ENCODE assay signal across 31 mouse cellular contexts in the genomic region with DNA sequence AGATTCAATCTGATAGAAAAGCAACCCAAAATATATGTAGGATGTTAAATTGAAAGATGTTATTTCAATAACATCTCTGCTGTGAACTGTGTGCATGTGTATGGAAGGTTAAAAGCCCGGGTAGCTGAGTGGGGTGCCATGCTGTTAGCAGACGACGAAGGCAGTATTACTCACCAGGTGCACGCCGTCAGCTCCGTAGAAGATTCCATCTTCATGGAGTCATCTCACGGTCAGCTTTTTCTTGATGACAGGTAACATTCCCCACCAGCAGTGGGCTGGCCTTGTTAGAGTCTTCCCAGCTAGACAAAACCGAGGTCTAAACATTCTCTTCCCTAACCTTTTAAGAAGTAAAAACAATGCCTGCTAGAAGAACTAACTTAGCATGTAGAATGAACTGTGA.
"Had no signal": no experiment of that assay in that cellular context is flagged by ENCODE, and none has a peak within 500 bp of the region (broad histone marks: within the 10 kb centered on the region; RNA-seq: fewer than 3 reads in every experiment).

No protein-coding gene starts in this region.

- H3K4me1 ChIP-seq: limb, embryonic 10.5 days; limb, embryonic 12.5 days; limb, embryonic 13.5 days; limb, embryonic 15.5 days; liver, embryonic 12.5 days; liver, embryonic 13.5 days; liver, embryonic 15.5 days; lung, embryonic 15.5 days; megakaryocyte, embryonic 14.5 days; midbrain, embryonic 12.5 days; midbrain, embryonic 13.5 days; midbrain, embryonic 15.5 days; neural tube, embryonic 12.5 days had no signal

- H3K4me2 ChIP-seq: limb, embryonic 12.5 days; limb, embryonic 13.5 days; limb, embryonic 15.5 days; liver, embryonic 11.5 days; liver, embryonic 12.5 days; liver, embryonic 13.5 days; liver, embryonic 15.5 days; lung, embryonic 14.5 days; lung, embryonic 15.5 days; midbrain, embryonic 12.5 days; midbrain, embryonic 13.5 days; midbrain, embryonic 15.5 days; neural tube, embryonic 12.5 days had no signal

- H3K27ac ChIP-seq: left cerebral cortex, adult 2 months; limb, embryonic 10.5 days; limb, embryonic 12.5 days; limb, embryonic 13.5 days; limb, embryonic 15.5 days; liver, embryonic 12.5 days; liver, embryonic 13.5 days; liver, embryonic 14.5 days; liver, embryonic 15.5 days; lung, embryonic 15.5 days; macrophage; midbrain, embryonic 12.5 days; midbrain, embryonic 13.5 days; midbrain, embryonic 15.5 days; neural tube, embryonic 12.5 days had no signal

- ATAC-seq: liver, embryonic 12.5 days; liver, postnatal 0 days; lung, postnatal 0 days; midbrain, embryonic 13.5 days; midbrain, embryonic 15.5 days; midbrain, embryonic 16.5 days had no signal

- DNase-seq: left cerebral cortex, postnatal 4 days; liver; liver, embryonic 13.5 days; liver, postnatal 0 days; lung, adult 18-20 months; lung, adult 2 months; lung, embryonic 14.5 days; lung, postnatal 10 days; lung, postnatal 14 days; lung, postnatal 36 days; lung, postnatal 4 days; midbrain, embryonic 14.5 days had no signal

- H3K9me3 ChIP-seq: limb, embryonic 10.5 days; limb, embryonic 12.5 days; limb, embryonic 13.5 days; limb, embryonic 15.5 days; liver, embryonic 12.5 days; liver, embryonic 13.5 days; liver, embryonic 15.5 days; lung, embryonic 15.5 days; megakaryocyte, embryonic 14.5 days; midbrain, embryonic 12.5 days; midbrain, embryonic 13.5 days; midbrain, embryonic 15.5 days; neural tube, embryonic 12.5 days had no signal

- H3K9ac ChIP-seq: limb, embryonic 12.5 days; limb, embryonic 13.5 days; limb, embryonic 15.5 days; liver, embryonic 12.5 days; liver, embryonic 13.5 days; liver, embryonic 14.5 days; liver, embryonic 15.5 days; liver, postnatal 0 days; lung, embryonic 14.5 days; lung, embryonic 15.5 days; midbrain, embryonic 12.5 days; midbrain, embryonic 13.5 days; midbrain, embryonic 15.5 days; neural tube, embryonic 12.5 days had no signal

- H3K4me3 ChIP-seq: left cerebral cortex, adult 2 months; limb, embryonic 10.5 days; limb, embryonic 12.5 days; limb, embryonic 13.5 days; limb, embryonic 15.5 days; liver, embryonic 12.5 days; liver, embryonic 13.5 days; liver, embryonic 15.5 days; lung, embryonic 15.5 days; megakaryocyte, embryonic 14.5 days; midbrain, embryonic 12.5 days; midbrain, embryonic 13.5 days; midbrain, embryonic 15.5 days; myocyte; neural tube, embryonic 12.5 days had no signal

- H3K27me3 ChIP-seq: limb, embryonic 12.5 days; limb, embryonic 13.5 days; limb, embryonic 15.5 days; liver, embryonic 12.5 days; liver, embryonic 13.5 days; liver, embryonic 15.5 days; lung, embryonic 15.5 days; megakaryocyte, embryonic 14.5 days; midbrain, embryonic 12.5 days; midbrain, embryonic 13.5 days; midbrain, embryonic 15.5 days; neural tube, embryonic 12.5 days had no signal
